Mouse (Mus musculus): Measurements from ENCODE around the gene Gata5.
A peak's percentile ranks its signal among the peaks of the same experiment; 100 is the strongest.

Gata5 gene

DNA sequence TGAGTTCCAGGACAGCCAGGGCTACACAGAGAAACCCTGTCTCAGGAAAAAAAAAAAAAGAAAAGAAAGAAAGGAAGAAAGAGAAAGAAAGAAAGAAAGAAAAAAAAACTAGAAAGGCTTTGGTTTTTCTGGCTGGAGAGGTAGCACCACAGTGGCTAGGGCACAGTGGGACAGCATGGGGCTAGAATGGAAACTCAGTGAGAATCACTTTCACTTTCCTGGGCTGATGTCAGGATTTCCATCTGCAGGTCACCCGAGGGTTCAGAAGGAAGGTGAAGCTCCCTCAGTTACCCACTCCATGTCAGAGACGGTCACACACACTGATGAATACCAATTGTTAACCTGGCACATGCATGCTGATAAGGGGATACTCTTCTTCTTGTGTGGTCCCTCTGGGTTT lies 26.8 kb downstream of the Gata5 start:
- DNase-seq (ENCODE audit: low spot score): no peak

- no peak for DNase-seq (ENCODE audit: low spot score)
Observed at GRCm38 (mm10) chr2:180306423-180307168, 27.9 kb downstream of the Gata5 start.

DNA sequence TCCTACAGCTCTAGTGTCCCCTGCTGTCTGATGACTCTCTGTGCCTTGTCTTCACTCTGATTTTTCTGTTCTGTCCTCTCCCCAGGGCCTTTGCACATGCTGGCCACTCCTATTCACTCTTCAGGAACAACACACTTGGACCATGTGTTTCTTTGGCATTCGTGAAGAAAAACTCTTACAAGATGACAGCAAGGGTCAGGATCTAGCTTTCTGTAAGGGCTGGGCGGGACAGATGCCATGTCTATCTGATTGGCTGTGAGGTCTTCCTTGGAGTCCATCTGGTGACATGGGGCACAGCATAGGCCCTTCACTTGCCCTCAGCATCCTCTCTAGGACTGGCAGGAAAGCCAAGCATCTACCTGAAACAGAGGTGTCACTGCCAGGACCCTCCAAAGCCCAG lies 28.5 kb downstream of the Gata5 start:
- DNase-seq (ENCODE audit: low spot score): no peak

DNA sequence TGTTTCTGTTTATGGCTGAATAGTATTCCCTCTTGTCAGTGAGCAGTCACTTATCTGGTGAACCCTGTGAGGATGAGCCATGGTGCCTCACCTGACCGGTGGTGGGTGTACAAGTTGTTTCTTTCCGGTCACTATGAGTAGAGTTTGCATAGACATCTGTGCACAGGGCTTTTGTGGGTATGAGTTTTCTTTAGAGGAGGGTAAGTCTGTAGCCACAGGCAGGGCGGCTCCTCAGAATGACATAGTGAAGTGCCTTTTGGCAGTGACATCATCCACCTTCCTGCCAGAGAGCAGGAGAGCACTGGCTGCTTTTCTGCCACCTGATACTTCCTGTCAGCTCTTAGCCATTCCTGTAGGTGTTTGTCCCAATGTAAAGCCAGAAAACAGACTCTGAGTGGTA lies 29.0 kb downstream of the Gata5 start:
- DNase-seq (ENCODE audit: low spot score): no peak

- no peak for DNase-seq (ENCODE audit: low spot score)
Observed at GRCm38 (mm10) chr2:180304554-180304953, 29.9 kb downstream of the Gata5 start.

DNA sequence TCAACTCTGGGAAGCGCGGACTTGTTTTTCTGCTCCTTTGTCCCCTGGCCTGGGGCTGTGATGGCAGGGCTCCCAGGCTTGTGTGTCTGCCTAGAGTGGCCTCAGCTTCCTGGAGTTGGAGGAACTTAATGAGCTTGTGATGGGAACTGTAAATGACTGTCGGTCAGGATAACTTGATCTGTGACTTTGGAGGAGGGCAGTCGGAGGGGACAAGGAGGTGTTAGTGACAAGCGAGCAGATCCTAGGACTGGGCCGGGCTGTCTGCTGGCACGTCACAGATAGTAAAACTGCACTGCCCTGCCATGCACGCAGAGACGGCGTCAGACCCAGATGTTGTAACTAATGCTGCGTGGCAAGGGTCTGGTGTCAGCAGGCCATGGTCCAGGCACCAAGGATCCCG lies 31.0 kb downstream of the Gata5 start:
- no peak for DNase-seq (ENCODE audit: low spot score)

DNA sequence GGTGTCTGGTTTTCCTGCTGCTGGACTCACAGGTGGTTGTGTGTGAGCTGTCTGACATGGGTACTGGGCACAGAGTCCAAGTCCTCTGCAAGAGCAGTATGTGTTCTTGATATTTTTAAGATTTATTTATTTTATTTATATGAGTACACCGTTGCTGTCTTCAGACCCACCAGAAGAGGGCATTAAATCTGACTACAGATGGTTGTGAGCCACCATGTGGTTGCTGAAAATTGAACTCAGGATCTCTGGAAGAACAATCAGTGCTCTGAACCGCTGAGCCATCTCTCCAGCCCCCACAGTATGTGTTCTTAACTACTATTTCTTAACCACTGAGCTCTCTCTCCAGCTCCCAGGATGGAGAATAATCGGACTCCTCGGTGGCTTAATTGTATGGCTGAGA lies 32.3 kb downstream of the Gata5 start:
- no peak for DNase-seq (ENCODE audit: low spot score)

GRCm38 (mm10) chr2:180300771-180301170 lies 33.7 kb downstream of the Gata5 start:
- no peak for DNase-seq (ENCODE audit: low spot score)

DNA sequence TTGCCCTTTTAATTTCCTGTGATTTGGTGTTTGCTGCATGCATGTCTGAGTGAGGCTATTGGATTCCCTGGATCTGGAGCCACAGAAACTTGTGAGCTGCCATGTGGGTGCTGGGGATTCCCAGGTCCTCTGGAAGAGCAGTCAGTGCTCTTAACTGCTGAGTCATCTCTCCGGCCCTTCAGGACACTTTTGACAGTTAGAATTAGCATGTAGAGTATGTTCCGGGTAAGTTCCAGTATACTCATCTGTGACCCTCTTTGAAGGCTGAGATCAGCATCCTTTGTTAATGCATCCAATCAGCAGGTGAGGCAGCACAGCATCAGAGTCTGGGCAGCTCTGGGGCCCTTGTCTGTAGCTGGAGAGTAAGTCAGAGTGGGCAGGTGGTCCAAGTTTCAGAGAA lies 34.2 kb downstream of the Gata5 start:
- no peak for DNase-seq (ENCODE audit: low spot score)

- DNase-seq (ENCODE audit: low spot score): no peak
Observed at GRCm38 (mm10) chr2:180292906-180293305, 41.6 kb downstream of the Gata5 start.

- DNase-seq (ENCODE audit: low spot score): no peak
Observed at GRCm38 (mm10) chr2:180292026-180292425, 42.5 kb downstream of the Gata5 start.

DNA sequence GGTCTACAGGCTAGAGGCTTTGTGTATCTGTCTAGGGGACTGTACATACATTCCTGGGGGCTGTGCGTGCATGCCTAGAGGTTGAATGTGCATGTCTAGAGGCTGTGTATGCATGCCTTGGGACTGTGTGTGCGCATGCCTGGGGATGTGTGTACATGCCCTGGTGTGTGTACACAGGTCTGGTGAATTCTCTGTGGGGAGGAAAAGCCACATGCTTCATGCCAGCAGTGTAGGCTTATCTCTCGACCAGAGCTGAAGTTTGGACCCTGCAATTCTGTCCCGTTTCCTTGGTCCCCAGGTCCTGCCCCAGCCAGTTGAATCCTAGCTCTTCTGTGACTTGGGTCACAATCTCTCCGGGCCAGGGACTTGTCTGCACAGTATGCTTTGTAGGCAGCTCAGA lies 42.9 kb downstream of the Gata5 start:
- DNase-seq (ENCODE audit: low spot score): no peak

DNA sequence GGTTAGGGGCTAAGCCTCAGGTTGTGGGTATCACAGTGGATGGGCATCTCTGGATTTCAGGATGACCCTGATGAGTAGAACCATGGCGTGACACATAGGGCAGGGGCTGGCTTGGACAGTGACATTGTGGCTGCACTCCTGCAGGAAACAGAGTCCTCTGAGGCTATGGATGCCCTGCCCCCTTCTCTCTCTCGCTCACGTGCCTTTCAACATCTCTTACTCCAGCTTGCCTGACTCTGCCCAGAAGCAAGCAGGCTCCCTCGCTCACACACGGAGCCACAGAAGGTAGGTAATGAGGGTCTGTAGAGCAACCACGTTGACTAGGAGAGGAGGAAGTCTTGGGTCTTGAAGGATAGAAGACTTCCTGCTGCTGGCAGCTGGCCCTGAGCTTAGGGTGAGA lies 44.0 kb downstream of the Gata5 start:
- no peak for DNase-seq (ENCODE audit: low spot score)

DNA sequence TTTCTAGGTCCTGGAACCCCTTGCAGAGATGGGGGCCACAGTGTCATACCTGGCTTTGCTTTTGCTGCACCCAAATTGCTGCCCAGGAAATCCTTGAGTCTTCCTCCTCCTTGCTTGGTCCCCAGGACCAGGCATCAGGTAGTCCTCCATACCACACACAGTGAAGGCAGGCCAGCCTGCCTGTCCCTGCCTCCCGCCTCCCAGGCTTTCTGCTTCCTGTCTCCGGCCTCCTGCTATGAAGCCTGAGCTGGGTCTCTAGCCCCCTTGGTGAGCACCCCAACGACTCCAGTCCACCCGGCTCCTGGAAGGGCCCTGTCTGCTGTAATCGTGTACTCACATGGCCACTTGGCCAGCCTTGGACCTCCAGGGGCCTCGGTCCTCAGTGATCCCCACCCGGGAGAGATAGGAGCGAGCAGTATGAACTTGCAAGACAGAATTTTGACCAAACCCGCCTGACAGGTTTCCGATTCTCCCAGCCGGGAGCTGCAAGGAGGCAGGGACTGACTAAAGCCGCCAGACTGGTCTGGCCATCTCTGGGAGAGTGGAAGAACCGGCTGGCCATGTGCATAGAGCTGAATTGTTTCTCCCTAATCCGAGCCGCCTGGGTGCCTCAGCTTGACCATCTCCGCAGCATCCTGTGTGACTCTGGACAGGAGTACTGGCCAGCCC lies 44.9 kb downstream of the Gata5 start, which contains the start of gene Rbbp8nl:
Gene Rbbp8nl, minus strand, starts transcription at position 440 of the 669 bp plus-strand sequence.
- peak; percentile 59 for DNase-seq (ENCODE audit: low spot score)

- peak; percentile 49 for DNase-seq (ENCODE audit: low spot score)
Observed at GRCm38 (mm10) chr2:180288966-180289365, 45.5 kb downstream of the Gata5 start.

DNA sequence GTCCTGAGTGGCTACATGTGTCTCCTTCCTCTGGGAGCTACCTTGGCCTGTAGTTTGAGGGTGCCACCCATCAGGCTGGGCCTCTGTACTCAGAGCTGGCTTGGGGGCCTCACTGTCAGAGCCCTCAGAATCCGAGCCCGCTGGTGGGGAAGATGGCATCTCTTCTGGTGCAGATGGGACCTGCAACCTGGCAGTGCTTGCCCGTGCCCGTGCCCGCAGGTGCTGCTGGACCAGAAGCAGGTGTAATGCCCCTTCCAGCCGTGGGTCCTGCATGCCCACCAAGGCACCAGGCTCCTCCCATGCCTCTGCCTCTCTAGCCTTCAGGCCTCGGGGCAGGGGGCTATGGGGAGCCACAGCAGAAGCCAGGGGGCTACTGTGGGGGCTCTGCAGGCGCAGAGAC lies 55.2 kb downstream of the Gata5 start:
- no peak for DNase-seq (ENCODE audit: low spot score)

GRCm38 (mm10) chr2:180277773-180278320 lies 56.7 kb downstream of the Gata5 start:
- DNase-seq (ENCODE audit: low spot score): no peak

DNA sequence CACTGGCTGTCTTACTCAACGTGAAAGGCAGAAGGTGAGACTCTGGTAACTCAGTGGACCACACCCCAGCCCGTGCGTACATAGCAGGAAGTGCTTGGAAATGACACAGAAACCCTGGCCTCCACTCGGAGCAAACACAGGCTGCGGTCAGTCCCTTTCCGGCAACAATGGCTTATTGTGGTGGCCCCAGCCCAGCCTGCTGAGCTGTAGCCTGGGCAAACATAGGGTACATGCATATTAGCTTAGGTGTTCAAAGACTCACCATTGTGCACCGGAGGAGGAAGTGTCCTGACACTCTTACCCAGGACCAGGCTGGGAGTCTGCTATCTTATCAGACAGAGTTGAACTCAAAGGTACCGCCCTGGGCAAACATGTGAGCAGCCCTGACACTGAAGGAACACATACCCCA lies 57.6 kb downstream of the Gata5 start:
- no peak for DNase-seq (ENCODE audit: low spot score)

DNA sequence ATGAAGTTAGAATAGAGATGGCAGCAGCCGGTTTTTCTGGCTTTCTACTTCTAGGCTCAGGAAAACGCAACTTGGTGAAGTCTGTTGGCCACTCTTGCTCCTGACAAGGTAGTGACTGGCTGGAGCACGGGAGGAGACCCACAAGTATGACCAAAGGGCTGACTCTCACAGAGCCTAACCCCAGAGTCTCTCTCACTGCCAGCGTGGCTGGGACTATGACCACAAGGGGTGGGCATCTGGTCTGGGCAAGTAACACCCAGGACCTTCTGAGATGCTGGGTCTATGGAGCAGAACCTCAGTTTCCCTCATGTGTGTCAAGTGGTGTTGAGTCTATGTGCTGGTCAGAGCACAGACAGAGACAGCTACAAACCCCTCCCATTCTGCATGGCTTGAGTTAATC lies 58.1 kb downstream of the Gata5 start:
- no peak for DNase-seq (ENCODE audit: low spot score)

DNA sequence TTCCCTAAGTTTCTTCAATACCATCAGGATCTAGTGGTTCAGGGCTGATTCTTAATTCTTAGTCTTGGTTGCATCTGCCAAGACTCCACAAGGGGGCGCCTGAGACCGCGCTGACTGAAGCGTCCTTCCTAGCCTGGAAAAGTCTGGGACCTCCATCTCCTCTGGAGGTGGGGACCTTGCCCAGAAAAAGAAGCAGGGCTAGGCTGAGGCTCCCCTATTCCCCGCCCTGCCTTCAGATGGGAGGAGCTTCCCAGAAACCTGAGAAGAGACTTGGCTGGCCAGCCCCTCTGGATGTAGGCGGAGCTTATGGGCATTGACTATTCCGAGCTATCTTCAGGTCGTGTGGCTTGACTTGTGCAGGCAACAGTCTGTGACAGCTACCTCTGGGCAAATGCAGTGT lies 58.7 kb downstream of the Gata5 start:
- peak; percentile 92 for DNase-seq (ENCODE audit: low spot score)
